Mouse (Mus musculus) embryonic fibroblast, embryonic 13.5 days (primary cell): Measurements from ENCODE around the gene Krt80. TPM values are rescaled to one million over a fixed set of nuclear protein-coding genes. Genes with fewer than 3 reads are reported as not detected.
"Not testable (repeated sequence)": the region's sequence is repeated elsewhere in the genome, so short reads cannot be mapped to it uniquely, and the experiment has no call there.

Experiments
- H3K27ac ChIP-seq: 2 replicates; pipeline ENCODE4 v1.5.1; 2012; ENCODE audit warnings: low read length, control low read depth, inconsistent platforms; ENCODE audit not compliant: insufficient read depth
- H3K4me1 ChIP-seq: 2 replicates; pipeline ENCODE4 v1.6.1; 2011; ENCODE audit warnings: low read length; ENCODE audit not compliant: control insufficient read depth, insufficient read depth
- H3K4me3 ChIP-seq: 2 replicates; pipeline ENCODE4 v1.5.1; 2011; ENCODE audit warnings: mild to moderate bottlenecking, control low read depth, low read length; ENCODE audit not compliant: insufficient read depth
- CTCF ChIP-seq: IDR thresholded peaks from 2 replicates; pipeline ENCODE4 v1.5.1; 2011; ENCODE audit warnings: mild to moderate bottlenecking, control low read depth, low read length, moderate library complexity, borderline replicate concordance; ENCODE audit not compliant: insufficient read depth
- POLR2A ChIP-seq: IDR thresholded peaks from 2 replicates; pipeline ENCODE4 v1.6.1; 2011; ENCODE audit warnings: low read depth, mild to moderate bottlenecking, control low read depth, low read length, moderate library complexity
- polyA plus RNA-seq: library from polyadenylated mRNA; stranded (reverse); fragments of >200 nt; gene quantifications from 2 replicates; pipeline ENCODE4 v1.2.4, GENCODE M21; 2011; ENCODE audit warnings: low read depth; ENCODE audit not compliant: missing spikeins, insufficient read length

Gene Krt80
- polyA plus RNA-seq, 1 experiment: 2.2 TPM

DNA sequence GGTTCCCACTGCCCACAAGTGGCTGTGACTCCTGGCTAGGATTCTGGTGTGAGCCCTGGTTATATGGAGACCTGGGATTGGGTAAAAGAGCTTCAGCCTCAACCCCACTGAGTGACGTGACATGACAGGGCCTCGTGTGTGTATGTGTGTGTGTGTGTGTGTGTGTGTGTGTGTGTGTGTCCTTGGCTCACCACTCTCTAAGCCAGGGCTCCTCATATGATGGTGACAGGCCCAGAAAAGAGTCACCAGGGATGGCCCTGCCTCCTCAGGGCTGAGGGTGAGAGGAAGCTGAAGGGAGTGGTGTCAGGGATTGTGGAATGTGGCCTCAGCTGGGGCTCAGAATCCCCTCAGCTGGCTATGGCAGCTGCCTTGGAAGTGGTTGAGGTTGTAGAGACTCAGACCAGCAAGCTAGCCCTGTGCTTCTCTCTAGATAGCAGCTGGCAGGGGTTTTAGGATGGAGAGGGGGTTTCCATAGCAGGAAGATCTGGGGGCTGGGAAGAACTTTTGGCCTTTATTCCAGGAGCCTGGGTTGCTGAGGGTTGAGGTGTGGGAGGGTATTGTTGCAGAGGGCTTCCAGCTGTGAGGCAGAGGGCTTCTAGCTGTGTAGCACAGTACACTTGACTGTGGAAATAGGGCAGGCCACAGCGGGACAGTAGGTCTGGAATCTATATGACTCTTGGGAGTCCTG lies 40.9 kb downstream of the Krt80 start:
- no peak for TF ChIP-seq POLR2A
- no peak for TF ChIP-seq CTCF
- no peak overlapping the region; the same call in 1 of the 2 replicates for H3K27ac ChIP-seq
- H3K4me1 ChIP-seq: peaks cover 7% of the 10 kb centered on the region
- no peak overlapping the region for H3K4me3 ChIP-seq

DNA sequence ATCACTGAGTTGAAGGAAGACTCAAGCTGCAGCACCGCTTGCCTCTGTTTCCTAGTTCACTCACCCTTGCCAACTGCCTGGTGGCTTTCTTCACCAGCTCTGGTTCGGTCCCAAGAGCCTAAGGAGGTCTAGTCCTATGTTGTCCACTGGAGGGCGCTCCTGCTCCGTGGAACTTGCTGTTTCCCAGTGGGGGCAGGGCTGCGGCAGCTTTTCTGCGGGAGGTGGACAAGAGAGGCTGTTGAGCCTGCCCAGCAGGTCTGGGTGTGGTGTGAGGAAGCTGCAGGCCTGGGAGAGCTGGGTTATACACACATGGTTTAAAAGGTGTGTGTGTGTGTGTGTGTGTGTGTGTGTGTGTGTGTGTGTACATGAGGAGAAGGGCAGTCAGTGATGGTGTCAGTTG lies 42.7 kb downstream of the Krt80 start:
- H3K4me1 ChIP-seq: peaks cover 7% of the 10 kb centered on the region
- no peak overlapping the region for H3K27ac ChIP-seq
- no peak overlapping the region for H3K4me3 ChIP-seq
- peak; percentile 82; the same call in 1 of the 2 replicates for TF ChIP-seq CTCF
- TF ChIP-seq POLR2A: no peak

DNA sequence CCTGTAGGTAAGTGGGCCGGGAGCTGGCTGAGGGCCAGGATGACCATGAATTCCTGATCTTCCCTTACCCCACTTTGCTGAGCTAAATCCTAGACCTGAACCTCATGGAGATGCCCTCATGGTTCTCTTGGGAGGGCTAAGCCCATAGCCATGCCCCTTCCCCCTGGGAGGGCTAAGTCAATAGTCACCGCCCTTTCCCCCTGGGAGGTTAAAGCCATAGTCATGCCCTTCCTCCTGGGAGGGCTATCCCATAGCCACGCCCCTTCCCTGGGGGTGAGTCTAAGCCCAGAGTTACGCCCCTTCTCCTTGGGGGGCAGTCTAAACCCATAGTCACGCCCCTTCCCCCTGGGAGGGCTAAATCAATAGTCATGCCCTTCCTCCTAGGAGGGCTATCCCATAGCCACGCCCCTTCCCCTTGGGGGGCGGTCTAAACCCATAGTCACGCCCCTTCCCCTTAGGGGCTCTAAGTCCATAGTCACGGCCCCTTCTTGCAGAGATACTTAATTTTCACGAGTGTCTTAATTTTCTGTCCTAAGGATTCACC lies 43.9 kb downstream of the Krt80 start:
- no peak overlapping the region for H3K4me3 ChIP-seq
- peaks cover 12% of the 10 kb centered on the region for H3K4me1 ChIP-seq
- no peak overlapping the region for H3K27ac ChIP-seq
- TF ChIP-seq CTCF (no peak), POLR2A (no peak)

DNA sequence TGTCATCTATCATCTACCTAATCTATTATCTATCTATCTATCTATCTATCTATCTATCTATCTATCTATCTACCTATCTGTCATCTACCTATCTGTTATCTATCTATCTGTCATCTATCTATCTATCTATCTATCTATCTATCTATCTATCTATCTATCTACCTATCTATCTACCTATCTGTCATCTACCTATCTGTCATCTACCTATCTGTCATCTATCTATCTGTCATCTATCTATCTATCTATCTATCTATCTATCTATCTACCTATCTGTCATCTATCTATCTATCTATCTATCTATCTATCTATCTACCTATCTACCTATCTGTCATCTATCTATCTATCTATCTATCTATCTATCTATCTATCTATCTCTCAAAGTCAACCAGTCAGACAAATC lies 45.6 kb downstream of the Krt80 start:
- not testable (repeated sequence) for H3K27ac ChIP-seq, H3K4me3 ChIP-seq
- peaks cover 19% of the 10 kb centered on the region for H3K4me1 ChIP-seq

DNA sequence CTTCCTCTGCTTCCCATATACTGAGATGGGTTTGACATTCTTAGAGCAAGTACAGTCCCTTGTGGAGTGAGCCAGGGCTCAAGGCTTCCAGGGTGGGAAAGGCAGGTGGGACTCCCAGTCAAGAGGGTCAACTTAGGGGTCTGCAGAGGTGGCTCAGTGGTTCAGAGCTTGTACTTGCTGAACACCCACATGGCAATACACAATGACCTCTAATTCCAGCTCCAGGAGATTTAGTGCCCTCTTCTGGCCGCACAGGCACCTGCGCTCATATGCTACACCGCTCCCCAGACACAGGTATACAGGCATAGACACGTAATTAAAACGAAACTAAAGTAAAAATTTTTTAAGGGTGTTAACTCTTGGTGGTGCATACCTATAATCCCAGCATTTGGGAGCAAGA lies 46.5 kb downstream of the Krt80 start:
- TF ChIP-seq CTCF: no peak
- TF ChIP-seq POLR2A: no peak
- Histone ChIP-seq H3K4me1 (peaks cover 16% of the 10 kb centered on the region), H3K27ac (no peak overlapping the region), H3K4me3 (no peak overlapping the region)

DNA sequence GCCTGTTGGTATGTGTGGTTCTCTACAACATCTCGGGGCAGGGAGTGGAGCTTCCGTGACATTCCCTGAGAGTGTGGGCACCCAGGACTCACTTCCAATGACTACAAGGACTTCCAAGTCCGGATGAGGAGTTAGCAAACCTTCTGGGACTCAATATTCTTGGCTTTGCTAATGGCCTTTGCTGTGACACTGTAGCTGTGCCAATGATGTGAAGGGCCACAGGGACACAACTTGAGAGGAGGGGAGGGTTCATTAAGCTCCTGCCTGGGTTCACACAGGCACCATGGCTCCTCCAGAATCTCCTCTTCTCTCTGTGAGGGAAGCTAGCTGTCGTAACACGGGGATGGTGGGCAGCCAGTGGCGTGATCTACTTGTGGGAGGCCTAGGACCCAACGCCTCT lies 47.3 kb downstream of the Krt80 start:
- Histone ChIP-seq H3K27ac (no peak overlapping the region), H3K4me1 (peaks cover 16% of the 10 kb centered on the region), H3K4me3 (no peak overlapping the region)
- TF ChIP-seq POLR2A (no peak), CTCF (no peak)

DNA sequence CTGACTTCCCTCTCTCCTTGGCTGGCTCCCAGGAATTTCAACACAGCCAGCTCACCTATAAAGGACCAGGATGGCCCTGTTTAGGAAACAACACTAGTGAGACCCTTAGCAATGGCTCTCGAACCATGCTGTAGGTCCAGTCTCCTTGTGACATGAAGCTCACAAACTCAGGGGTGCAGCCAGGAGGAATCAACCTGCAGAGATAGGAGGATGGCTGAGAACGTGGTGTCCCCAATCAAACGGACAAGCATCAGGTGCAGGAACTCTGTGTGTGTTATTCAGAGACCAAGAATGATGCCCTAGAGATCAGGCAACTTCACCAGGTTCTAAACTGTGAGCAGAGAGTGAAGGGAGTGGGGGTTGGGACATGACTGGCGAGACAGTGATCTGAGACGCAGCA lies 47.9 kb downstream of the Krt80 start:
- no peak overlapping the region for H3K27ac ChIP-seq
- H3K4me3 ChIP-seq: no peak overlapping the region
- peaks cover 16% of the 10 kb centered on the region for H3K4me1 ChIP-seq
- TF ChIP-seq POLR2A (no peak), CTCF (no peak)

DNA sequence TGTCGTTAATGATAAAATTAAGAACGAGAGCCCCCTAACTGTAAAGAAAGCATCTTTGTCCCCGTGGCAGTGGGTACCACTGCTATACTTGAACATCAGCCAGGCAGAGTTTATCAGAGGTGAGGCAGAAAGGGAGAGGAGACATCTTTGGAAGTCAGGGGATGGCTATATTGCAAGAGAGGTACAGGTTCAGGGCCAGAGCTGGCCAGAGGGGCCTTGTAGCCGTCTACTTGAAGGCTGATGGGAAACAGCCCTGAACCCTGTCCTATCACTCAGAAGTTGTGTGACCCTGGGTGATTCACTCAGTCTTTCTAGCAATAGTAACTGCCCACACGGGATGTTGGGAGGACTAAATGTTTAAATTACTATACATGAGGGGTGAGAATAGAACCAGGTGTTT lies 48.8 kb downstream of the Krt80 start:
- Histone ChIP-seq H3K27ac (peak overlapping the region; percentile 92), H3K4me3 (no peak overlapping the region), H3K4me1 (peaks cover 16% of the 10 kb centered on the region)
- TF ChIP-seq POLR2A (no peak), CTCF (no peak)

DNA sequence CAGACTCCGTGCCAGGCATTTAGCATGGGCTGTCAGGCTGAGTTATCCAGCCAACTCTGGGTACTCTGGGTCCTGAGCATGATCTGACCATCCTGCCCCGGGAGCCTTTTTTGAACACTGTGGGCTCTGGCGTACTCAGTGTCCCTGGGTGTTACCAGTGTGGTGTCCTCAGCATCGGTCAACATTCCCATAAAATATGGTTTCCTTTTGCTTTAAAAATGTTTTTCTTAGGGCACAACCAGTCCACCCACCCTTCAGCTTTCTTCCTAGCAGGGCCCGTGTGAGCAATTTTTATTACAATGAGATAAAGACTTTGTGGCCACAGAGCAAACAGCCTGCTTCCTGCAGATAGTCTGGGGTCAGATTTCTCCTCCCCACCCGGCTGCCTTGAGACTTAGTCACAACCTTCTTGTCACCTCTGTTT lies 49.3 kb downstream of the Krt80 start:
- H3K4me1 ChIP-seq: peaks cover 16% of the 10 kb centered on the region
- H3K27ac ChIP-seq: peak overlapping the region; percentile 92
- TF ChIP-seq CTCF (no peak), POLR2A (no peak)
- no peak overlapping the region for H3K4me3 ChIP-seq

DNA sequence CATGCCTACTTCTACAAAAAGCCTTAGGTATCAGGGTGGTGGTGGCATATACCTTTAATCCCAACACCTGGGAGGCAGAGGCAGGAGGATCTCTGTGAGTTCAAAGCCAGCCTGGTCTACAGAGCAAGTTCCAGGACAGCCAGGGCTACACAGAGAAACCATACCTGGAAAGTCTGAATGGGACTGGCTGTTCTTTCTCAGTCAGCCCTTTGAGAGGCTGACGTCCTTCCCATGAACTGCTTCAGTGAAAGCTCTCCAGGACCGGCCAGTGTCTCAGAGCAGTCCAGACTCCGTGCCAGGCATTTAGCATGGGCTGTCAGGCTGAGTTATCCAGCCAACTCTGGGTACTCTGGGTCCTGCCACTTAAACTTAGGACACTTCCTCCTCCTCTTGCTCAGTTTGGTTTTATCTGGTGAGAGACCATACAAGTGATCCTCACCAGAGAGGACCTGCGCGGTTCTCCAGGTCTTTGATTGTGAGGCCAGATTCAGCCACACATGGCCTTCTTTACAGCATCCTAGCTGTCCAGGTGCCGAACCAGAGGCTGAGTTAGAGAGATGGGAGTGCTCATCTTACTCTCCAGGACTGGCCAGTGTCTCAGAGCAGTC lies 49.8 kb downstream of the Krt80 start:
- peaks cover 16% of the 10 kb centered on the region for H3K4me1 ChIP-seq
- peak overlapping the region; percentile 92 for H3K27ac ChIP-seq
- no peak for TF ChIP-seq CTCF
- TF ChIP-seq POLR2A: no peak
- H3K4me3 ChIP-seq: no peak overlapping the region
